Mouse (Mus musculus): Measurements from ENCODE around the gene Ctcfl. TPM values are rescaled to one million over a fixed set of nuclear protein-coding genes. Genes with fewer than 3 reads are reported as not detected.

Gene Ctcfl
- total and polyA plus RNA-seq, 3 experiments: 0.08 to 0.11 TPM; not detected in 1

- no peak for DNase-seq
- H3K9ac ChIP-seq (ENCODE audit: low read depth, low read length): no peak overlapping the region
- TF ChIP-seq POLR2A (IDR thresholded peaks at IDR 0.05; ENCODE audit: insufficient read depth, low read depth, low read length) (no peak), EP300 (IDR thresholded peaks at IDR 0.05; ENCODE audit: insufficient read depth, low read depth, low read length) (no peak), CTCF (IDR thresholded peaks at IDR 0.05) (no peak)
- 86% methylated on average over 5 of the region's 5 CpGs for WGBS
- no peaks in the 10 kb centered on the region for H3K27me3 ChIP-seq (ENCODE audit: control insufficient read depth, insufficient read depth, low read length)
- intact Hi-C loops (cut with DNase I): no loop called here
- H3K4me3 ChIP-seq: no peak overlapping the region
- no peak overlapping the region for H3K27ac ChIP-seq
- no peaks in the 10 kb centered on the region for H3K79me2 ChIP-seq (replicated peaks; ENCODE audit: control insufficient read depth, insufficient read depth, low read length)
- H3K36me3 ChIP-seq (ENCODE audit: control insufficient read depth, insufficient read depth, low read length): no peaks in the 10 kb centered on the region
- no peaks in the 10 kb centered on the region for H3K4me1 ChIP-seq (ENCODE audit: control insufficient read depth, insufficient read depth, low read length)
Measured at GRCm38 (mm10) chr2:173148001-173148400, 28.7 kb upstream of the Ctcfl start.

GRCm38 (mm10) chr2:173146728-173147127 lies 27.4 kb upstream of the Ctcfl start:
- H3K9ac ChIP-seq (ENCODE audit: low read depth, low read length): no peak overlapping the region
- TF ChIP-seq EP300 (IDR thresholded peaks at IDR 0.05; ENCODE audit: insufficient read depth, low read depth, low read length) (no peak), POLR2A (IDR thresholded peaks at IDR 0.05; ENCODE audit: insufficient read depth, low read depth, low read length) (no peak), CTCF (IDR thresholded peaks at IDR 0.05) (no peak)
- 78% methylated on average over 6 of the region's 6 CpGs for WGBS
- H3K79me2 ChIP-seq (replicated peaks; ENCODE audit: control insufficient read depth, insufficient read depth, low read length): no peaks in the 10 kb centered on the region
- intact Hi-C loops (cut with DNase I): no loop called here
- H3K27me3 ChIP-seq (ENCODE audit: control insufficient read depth, insufficient read depth, low read length): no peaks in the 10 kb centered on the region
- H3K27ac ChIP-seq: no peak overlapping the region
- no peaks in the 10 kb centered on the region for H3K36me3 ChIP-seq (ENCODE audit: control insufficient read depth, insufficient read depth, low read length)
- no peak overlapping the region for H3K4me3 ChIP-seq
- no peak for DNase-seq
- no peaks in the 10 kb centered on the region for H3K4me1 ChIP-seq (ENCODE audit: control insufficient read depth, insufficient read depth, low read length)

GRCm38 (mm10) chr2:173145808-173146207 lies 26.5 kb upstream of the Ctcfl start:
- H3K4me3 ChIP-seq: no peak overlapping the region
- no peak for DNase-seq
- no peaks in the 10 kb centered on the region for H3K36me3 ChIP-seq (ENCODE audit: control insufficient read depth, insufficient read depth, low read length)
- H3K79me2 ChIP-seq (replicated peaks; ENCODE audit: control insufficient read depth, insufficient read depth, low read length): no peaks in the 10 kb centered on the region
- intact Hi-C loops (cut with DNase I): no loop called here
- no peak overlapping the region for H3K9ac ChIP-seq (ENCODE audit: low read depth, low read length)
- WGBS: 59% methylated on average over 3 of the region's 3 CpGs
- no peaks in the 10 kb centered on the region for H3K27me3 ChIP-seq (ENCODE audit: control insufficient read depth, insufficient read depth, low read length)
- TF ChIP-seq POLR2A (IDR thresholded peaks at IDR 0.05; ENCODE audit: insufficient read depth, low read depth, low read length) (no peak), EP300 (IDR thresholded peaks at IDR 0.05; ENCODE audit: insufficient read depth, low read depth, low read length) (no peak), CTCF (IDR thresholded peaks at IDR 0.05) (no peak)
- no peak overlapping the region for H3K27ac ChIP-seq
- H3K4me1 ChIP-seq (ENCODE audit: control insufficient read depth, insufficient read depth, low read length): no peaks in the 10 kb centered on the region

- Histone ChIP-seq H3K27ac (no peak overlapping the region), H3K9ac (ENCODE audit: low read depth, low read length) (no peak overlapping the region), H3K36me3 (ENCODE audit: control insufficient read depth, insufficient read depth, low read length) (no peaks in the 10 kb centered on the region), H3K79me2 (replicated peaks; ENCODE audit: control insufficient read depth, insufficient read depth, low read length) (no peaks in the 10 kb centered on the region), H3K27me3 (ENCODE audit: control insufficient read depth, insufficient read depth, low read length) (no peaks in the 10 kb centered on the region), H3K4me1 (ENCODE audit: control insufficient read depth, insufficient read depth, low read length) (no peaks in the 10 kb centered on the region), H3K4me3 (no peak overlapping the region)
- DNase-seq: no peak
- no peak for TF ChIP-seq EP300 (IDR thresholded peaks at IDR 0.05; ENCODE audit: insufficient read depth, low read depth, low read length)
- no peak for TF ChIP-seq POLR2A (IDR thresholded peaks at IDR 0.05; ENCODE audit: insufficient read depth, low read depth, low read length)
- no peak for TF ChIP-seq CTCF (IDR thresholded peaks at IDR 0.05)
- intact Hi-C loops (cut with DNase I): no loop called here
- 72% methylated on average over 11 of the region's 11 CpGs for WGBS
Measured at GRCm38 (mm10) chr2:173143611-173144010, 24.3 kb upstream of the Ctcfl start.

- Histone ChIP-seq H3K4me3 (no peak overlapping the region), H3K27me3 (ENCODE audit: control insufficient read depth, insufficient read depth, low read length) (no peaks in the 10 kb centered on the region), H3K36me3 (ENCODE audit: control insufficient read depth, insufficient read depth, low read length) (no peaks in the 10 kb centered on the region), H3K79me2 (replicated peaks; ENCODE audit: control insufficient read depth, insufficient read depth, low read length) (no peaks in the 10 kb centered on the region), H3K9ac (ENCODE audit: low read depth, low read length) (no peak overlapping the region), H3K27ac (no peak overlapping the region), H3K4me1 (ENCODE audit: control insufficient read depth, insufficient read depth, low read length) (no peaks in the 10 kb centered on the region)
- WGBS: 60% methylated on average over 15 of the region's 15 CpGs
- DNase-seq: no peak
- TF ChIP-seq CTCF (IDR thresholded peaks at IDR 0.05) (no peak), POLR2A (IDR thresholded peaks at IDR 0.05; ENCODE audit: insufficient read depth, low read depth, low read length) (no peak), EP300 (IDR thresholded peaks at IDR 0.05; ENCODE audit: insufficient read depth, low read depth, low read length) (no peak)
- intact Hi-C loops (cut with DNase I): no loop called here
Measured at GRCm38 (mm10) chr2:173138323-173139239, 19.3 kb upstream of the Ctcfl start.

GRCm38 (mm10) chr2:173134695-173135094 lies 15.4 kb upstream of the Ctcfl start:
- intact Hi-C loops (cut with DNase I): no loop called here
- Histone ChIP-seq H3K9ac (ENCODE audit: low read depth, low read length) (no peak overlapping the region), H3K27ac (no peak overlapping the region)

More at GRCm38 (mm10) chr2:173134695-173135094, 15.4 kb upstream of the Ctcfl start:
- no peak for TF ChIP-seq POLR2A (IDR thresholded peaks at IDR 0.05; ENCODE audit: insufficient read depth, low read depth, low read length)
- TF ChIP-seq CTCF (IDR thresholded peaks at IDR 0.05): no peak
- no peak for TF ChIP-seq EP300 (IDR thresholded peaks at IDR 0.05; ENCODE audit: insufficient read depth, low read depth, low read length)
- Histone ChIP-seq H3K79me2 (replicated peaks; ENCODE audit: control insufficient read depth, insufficient read depth, low read length) (no peaks in the 10 kb centered on the region), H3K4me3 (no peak overlapping the region), H3K27me3 (ENCODE audit: control insufficient read depth, insufficient read depth, low read length) (no peaks in the 10 kb centered on the region), H3K4me1 (ENCODE audit: control insufficient read depth, insufficient read depth, low read length) (no peaks in the 10 kb centered on the region), H3K36me3 (ENCODE audit: control insufficient read depth, insufficient read depth, low read length) (no peaks in the 10 kb centered on the region)
- 25% methylated on average over 9 of the region's 9 CpGs for WGBS
- DNase-seq: no peak

Data from heart, adult 2 months (tissue).